Mouse (Mus musculus) forebrain, embryonic 16.5 days (tissue): ENCODE results near the gene Elmsan1. TPM values are rescaled to one million over a fixed set of nuclear protein-coding genes. Genes with fewer than 3 reads are reported as not detected.

ENCODE experiments used
- ATAC-seq: fragments of 200-750 bp; cut with Nextera tagmentation; 2 replicates; pipeline ENCODE4 v1.8.0; 2017; ENCODE audit warnings: mild to moderate bottlenecking, moderate library complexity
- H3K27ac ChIP-seq: fragments of 300-500 bp; sonication (generic); 2 replicates; pipeline ENCODE4 v1.5.1; 2014; ENCODE audit warnings: low read length, control low read depth
- H3K27me3 ChIP-seq: fragments of 300-500 bp; sonication (generic); replicated peaks from 2 replicates; pipeline ENCODE4 v1.6.1; 2014; ENCODE audit warnings: low read length; ENCODE audit not compliant: control insufficient read depth, insufficient read depth
- H3K36me3 ChIP-seq: fragments of 300-500 bp; sonication (generic); 2 replicates; pipeline ENCODE4 v1.6.1; 2014; ENCODE audit not compliant: control insufficient read depth, insufficient read depth
- H3K4me1 ChIP-seq: fragments of 300-500 bp; sonication (generic); replicated peaks from 2 replicates; pipeline ENCODE4 v1.6.1; 2014; ENCODE audit warnings: low read length; ENCODE audit not compliant: control insufficient read depth, insufficient read depth
- H3K4me2 ChIP-seq: fragments of 300-500 bp; sonication (generic); 2 replicates; pipeline ENCODE4 v1.6.1; 2014; ENCODE audit warnings: mild to moderate bottlenecking, low read length, control low read depth
- H3K4me3 ChIP-seq: fragments of 300-500 bp; sonication (generic); replicated peaks from 2 replicates; pipeline ENCODE4 v1.5.1; 2014; ENCODE audit warnings: mild to moderate bottlenecking, low read length, control low read depth
- H3K9ac ChIP-seq: fragments of 300-500 bp; sonication (generic); replicated peaks from 2 replicates; pipeline ENCODE4 v1.6.1; 2014; ENCODE audit warnings: low read depth, low read length, control low read depth
- H3K9me3 ChIP-seq: fragments of 300-500 bp; sonication (generic); 2 replicates; pipeline ENCODE4 v1.6.1; 2016; ENCODE audit warnings: low read length; ENCODE audit not compliant: control insufficient read depth
- WGBS: fragments of 180-500 bp; shearing (Covaris S2); extraction: QIAGEN DNeasy Blood & Tissue Kit; methylation state at CpG from one replicate; pipeline ENCODE4 v1.1.7; 2014; 5-methylcytosine and 5-hydroxymethylcytosine counted together
- polyA plus RNA-seq: library from polyadenylated mRNA; unstranded; fragments of >200 nt; fragmentation: Nextera tagmentation; extraction: Ambion mirVana; gene quantifications from 2 replicates; pipeline ENCODE4 v1.2.1, GENCODE M21; 2015

Elmsan1 gene
- polyA plus RNA-seq, 1 experiment from 2014 or later: 3.8 TPM

GRCm38 (mm10) chr12:84161616-84162433 lies 56.9 kb downstream of the Elmsan1 start:
- Histone ChIP-seq H3K27ac (no peak overlapping the region), H3K36me3 (peaks cover 3% of the 10 kb centered on the region; the same call in 1 of the 2 replicates)

GRCm38 (mm10) chr12:84161116-84161515 lies 57.6 kb downstream of the Elmsan1 start:
- H3K4me2 ChIP-seq: no peak overlapping the region
- peaks cover 5% of the 10 kb centered on the region; the same call in 1 of the 2 replicates for H3K36me3 ChIP-seq
- H3K9me3 ChIP-seq: no peaks in the 10 kb centered on the region
- ATAC-seq: no peak
- no peak overlapping the region for H3K9ac ChIP-seq
- 74% methylated on average over 8 of the region's 8 CpGs for WGBS
- no peak overlapping the region for H3K4me3 ChIP-seq
- no peaks in the 10 kb centered on the region for H3K27me3 ChIP-seq
- no peak overlapping the region for H3K27ac ChIP-seq
- no peaks in the 10 kb centered on the region for H3K4me1 ChIP-seq

More at GRCm38 (mm10) chr12:84161616-84162433, 56.9 kb downstream of the Elmsan1 start:
- H3K9me3 ChIP-seq: no peaks in the 10 kb centered on the region
- H3K4me3 ChIP-seq: no peak overlapping the region
- no peaks in the 10 kb centered on the region for H3K4me1 ChIP-seq
- no peak overlapping the region for H3K4me2 ChIP-seq
- ATAC-seq: no peak
- 71% methylated on average over 14 of the region's 14 CpGs for WGBS
- no peak overlapping the region for H3K9ac ChIP-seq
- H3K27me3 ChIP-seq: no peaks in the 10 kb centered on the region

- Histone ChIP-seq H3K4me3 (no peak overlapping the region), H3K9ac (no peak overlapping the region), H3K4me1 (no peaks in the 10 kb centered on the region), H3K27me3 (no peaks in the 10 kb centered on the region), H3K9me3 (no peaks in the 10 kb centered on the region), H3K4me2 (no peak overlapping the region), H3K36me3 (peaks cover 5% of the 10 kb centered on the region; the same call in 1 of the 2 replicates), H3K27ac (no peak overlapping the region)
- 94% methylated on average over 8 of the region's 8 CpGs for WGBS
- ATAC-seq: no peak
Measured at GRCm38 (mm10) chr12:84160491-84160890, 58.2 kb downstream of the Elmsan1 start.

- no peak overlapping the region for H3K4me3 ChIP-seq
- H3K27ac ChIP-seq: no peak overlapping the region
- no peak for ATAC-seq
- WGBS: 92% methylated on average over 14 of the region's 14 CpGs
- H3K4me1 ChIP-seq: no peaks in the 10 kb centered on the region
- H3K27me3 ChIP-seq: no peaks in the 10 kb centered on the region
- H3K36me3 ChIP-seq: peaks cover 9% of the 10 kb centered on the region; the same call in 1 of the 2 replicates
- no peaks in the 10 kb centered on the region for H3K9me3 ChIP-seq
- no peak overlapping the region for H3K4me2 ChIP-seq
- no peak overlapping the region for H3K9ac ChIP-seq
Measured at GRCm38 (mm10) chr12:84158156-84158555, 60.5 kb downstream of the Elmsan1 start.

- no peak overlapping the region for H3K27ac ChIP-seq
- WGBS: 94% methylated on average over 18 of the region's 18 CpGs
- H3K27me3 ChIP-seq: no peaks in the 10 kb centered on the region
- H3K4me2 ChIP-seq: no peak overlapping the region
- H3K4me3 ChIP-seq: no peak overlapping the region
- no peaks in the 10 kb centered on the region for H3K9me3 ChIP-seq
- no peak overlapping the region for H3K9ac ChIP-seq
- H3K36me3 ChIP-seq: peaks cover 9% of the 10 kb centered on the region; the same call in 1 of the 2 replicates
- H3K4me1 ChIP-seq: no peaks in the 10 kb centered on the region
- ATAC-seq: no peak
Measured at GRCm38 (mm10) chr12:84156210-84156609, 62.5 kb downstream of the Elmsan1 start.

- H3K27ac ChIP-seq: no peak overlapping the region
- WGBS: 73% methylated on average over 2 of the region's 2 CpGs
- peaks cover 9% of the 10 kb centered on the region; the same call in 1 of the 2 replicates for H3K36me3 ChIP-seq
Measured at GRCm38 (mm10) chr12:84155523-84155871, 63.2 kb downstream of the Elmsan1 start.

GRCm38 (mm10) chr12:84154786-84155522 lies 63.7 kb downstream of the Elmsan1 start:
- ATAC-seq: no peak
- peaks cover 9% of the 10 kb centered on the region; the same call in 1 of the 2 replicates for H3K36me3 ChIP-seq

More at GRCm38 (mm10) chr12:84155523-84155871, 63.2 kb downstream of the Elmsan1 start:
- Histone ChIP-seq H3K27me3 (no peaks in the 10 kb centered on the region), H3K4me2 (no peak overlapping the region), H3K4me1 (no peaks in the 10 kb centered on the region), H3K9ac (no peak overlapping the region), H3K4me3 (no peak overlapping the region), H3K9me3 (no peaks in the 10 kb centered on the region)
- no peak for ATAC-seq

GRCm38 (mm10) chr12:84153414-84153813 lies 65.3 kb downstream of the Elmsan1 start:
- H3K4me1 ChIP-seq: peaks cover 8% of the 10 kb centered on the region
- no peaks in the 10 kb centered on the region for H3K9me3 ChIP-seq
- WGBS: 89% methylated on average over 6 of the region's 6 CpGs
- H3K27me3 ChIP-seq: no peaks in the 10 kb centered on the region
- ATAC-seq: no peak
- no peak overlapping the region for H3K27ac ChIP-seq
- H3K4me3 ChIP-seq: no peak overlapping the region
- H3K4me2 ChIP-seq: no peak overlapping the region
- no peak overlapping the region for H3K9ac ChIP-seq
- H3K36me3 ChIP-seq: 0 out of 2 replicates have a peak, but pooled peaks cover 6% of the 10 kb centered on the region

More at GRCm38 (mm10) chr12:84154786-84155522, 63.7 kb downstream of the Elmsan1 start:
- H3K27ac ChIP-seq: no peak overlapping the region
- H3K9ac ChIP-seq: no peak overlapping the region
- H3K4me2 ChIP-seq: no peak overlapping the region
- H3K4me3 ChIP-seq: no peak overlapping the region
- 78% methylated on average over 11 of the region's 11 CpGs for WGBS
- no peaks in the 10 kb centered on the region for H3K4me1 ChIP-seq
- H3K27me3 ChIP-seq: no peaks in the 10 kb centered on the region
- H3K9me3 ChIP-seq: no peaks in the 10 kb centered on the region
